Mouse (Mus musculus): ENCODE results near the gene Tnpo2. TPM values are rescaled to one million over a fixed set of nuclear protein-coding genes. Genes with fewer than 3 reads are reported as not detected.

Gene Tnpo2
- total and polyA plus RNA-seq, 3 experiments = 29.2 to 86.8 (median 62.3) TPM

- no peaks in the 10 kb centered on the region; a peak in 2 of 4 replicates for H3K36me3 ChIP-seq (ENCODE audit: control insufficient read depth in 1 of 2, insufficient read depth in 2 of 2, low read length in 2 of 2)
- H3K79me2 ChIP-seq (ENCODE audit: control insufficient read depth, insufficient read depth, low read length, poor library complexity) = 0 out of 2 replicates have a peak, but pooled peaks cover 2% of the 10 kb centered on the region
- DNase-seq (ENCODE audit: low read depth, low spot score) = peak; percentile 90
- H3K4me1 ChIP-seq (ENCODE audit: control insufficient read depth in 1 of 2, insufficient read depth in 2 of 2, low read length in 2 of 2) = 0 out of 4 replicates have a peak, but pooled peaks cover 0 to 3% of the 10 kb centered on the region in 2 experiments
- TF ChIP-seq POLR2AphosphoS2 (IDR thresholded peaks at IDR 0.05; ENCODE audit: low read length) (peak; percentile 32; the same call in 1 of the 2 replicates), BHLHE40 (IDR thresholded peaks at IDR 0.05; ENCODE audit: borderline replicate concordance, low read depth, low read length) (no peak), MYB (IDR thresholded peaks at IDR 0.05; ENCODE audit: low read depth, low read length) (no peak), RAD21 (IDR thresholded peaks at IDR 0.05; ENCODE audit: low read depth, low read length) (no peak), EP300 (IDR thresholded peaks at IDR 0.05; ENCODE audit: low read depth in 1 of 2, low read length in 2 of 2) (no peak), ZNF384 (IDR thresholded peaks at IDR 0.05; ENCODE audit: low read depth, low read length) (0 out of 2 replicates have a peak, but pooled peaks have one; percentile 50), MAX (IDR thresholded peaks at IDR 0.05; ENCODE audit: low read length) (0 out of 2 replicates have a peak, but pooled peaks have one; percentile 25), HCFC1 (IDR thresholded peaks at IDR 0.05; ENCODE audit: low read depth, low read length) (peak; percentile 84), ELF1 (IDR thresholded peaks at IDR 0.05; ENCODE audit: low read depth, low read length) (peak; percentile 74; the same call in 1 of the 2 replicates), MXI1 (IDR thresholded peaks at IDR 0.05; ENCODE audit: low read depth, low read length) (peak; percentile 88), SIN3A (IDR thresholded peaks at IDR 0.05; ENCODE audit: low read length) (peak; percentile 97), POLR2A (IDR thresholded peaks at IDR 0.05; ENCODE audit: control insufficient read depth in 1 of 2, insufficient read depth in 1 of 2, low read depth in 1 of 2, low read length in 2 of 2, poor library complexity in 1 of 2) (peak in 1 of 2 experiments; percentile 42; a peak in 1 of 4 replicates)
- no peaks in the 10 kb centered on the region for H3K9me3 ChIP-seq (replicated peaks; ENCODE audit: insufficient read depth, low read length)
- H3K27ac ChIP-seq (ENCODE audit: control insufficient read depth, low read depth, low read length) = no peak within 1 kb of the TSS
- H3K4me3 ChIP-seq (ENCODE audit: control insufficient read depth in 1 of 2, insufficient read depth in 1 of 2, low read depth in 2 of 2, low read length in 2 of 2) = peak within 1 kb of the TSS; percentile 45 to 78
- H3K9ac ChIP-seq (ENCODE audit: control insufficient read depth, low read depth, low read length, poor library complexity, severe bottlenecking) = peak within 1 kb of the TSS; percentile 63
- no peaks in the 10 kb centered on the region for H3K27me3 ChIP-seq (ENCODE audit: control insufficient read depth in 1 of 2, insufficient read depth in 2 of 2, low read length in 2 of 2)
These were observed 23.3 kb downstream of the Tnpo2 start, which contains the start of gene Fbxw9 for GRCm38 (mm10) chr8:85059879-85060616. Fbxw9 (plus strand) TSS chr8:85060055.

- Histone ChIP-seq H3K36me3 (ENCODE audit: control insufficient read depth in 1 of 2, insufficient read depth in 2 of 2, low read length in 2 of 2) (no peaks in the 10 kb centered on the region), H3K9ac (ENCODE audit: control insufficient read depth, low read depth, low read length, poor library complexity, severe bottlenecking) (no peak overlapping the region), H3K27ac (ENCODE audit: control insufficient read depth, low read depth, low read length) (no peak overlapping the region), H3K9me3 (replicated peaks; ENCODE audit: insufficient read depth, low read length) (no peaks in the 10 kb centered on the region), H3K27me3 (ENCODE audit: control insufficient read depth in 1 of 2, insufficient read depth in 2 of 2, low read length in 2 of 2) (no peaks in the 10 kb centered on the region), H3K79me2 (ENCODE audit: control insufficient read depth, insufficient read depth, low read length, poor library complexity) (0 out of 2 replicates have a peak, but pooled peaks cover 2% of the 10 kb centered on the region), H3K4me1 (ENCODE audit: control insufficient read depth in 1 of 2, insufficient read depth in 2 of 2, low read length in 2 of 2) (0 out of 4 replicates have a peak, but pooled peaks cover 0 to 3% of the 10 kb centered on the region in 2 experiments), H3K4me3 (ENCODE audit: control insufficient read depth in 1 of 2, insufficient read depth in 1 of 2, low read depth in 2 of 2, low read length in 2 of 2) (no peak overlapping the region)
- TF ChIP-seq NRF1 (IDR thresholded peaks at IDR 0.05; ENCODE audit: insufficient read depth, low read depth, low read length, poor library complexity, severe bottlenecking) = no peak
- no peak for TF ChIP-seq MAX (IDR thresholded peaks at IDR 0.05; ENCODE audit: low read length)
- no peak for TF ChIP-seq HCFC1 (IDR thresholded peaks at IDR 0.05; ENCODE audit: low read depth, low read length)
- TF ChIP-seq CTCF (IDR thresholded peaks at IDR 0.05 in 2 of 3, conservative IDR thresholded peaks at IDR 0.05 in 1 of 3; ENCODE audit: control insufficient read depth in 1 of 3, insufficient read depth in 1 of 3, low read depth in 2 of 3, low read length in 3 of 3, poor library complexity in 1 of 3, severe bottlenecking in 1 of 3) = no peak
- no peak for TF ChIP-seq MAZ (IDR thresholded peaks at IDR 0.05; ENCODE audit: low read depth, low read length)
- no peak for TF ChIP-seq TBP (IDR thresholded peaks at IDR 0.05; ENCODE audit: low read depth, low read length)
- TF ChIP-seq BHLHE40 (IDR thresholded peaks at IDR 0.05; ENCODE audit: borderline replicate concordance, low read depth, low read length) = no peak
- no peak for TF ChIP-seq E2F4 (IDR thresholded peaks at IDR 0.05; ENCODE audit: borderline replicate concordance, low read depth, low read length)
- TF ChIP-seq SMC3 (IDR thresholded peaks at IDR 0.05; ENCODE audit: low read depth, low read length) = no peak
- DNase-seq (ENCODE audit: low read depth, low spot score) = no peak
These were observed 25.9 kb downstream of the Tnpo2 start for GRCm38 (mm10) chr8:85062603-85063002.
